Mouse (Mus musculus) megakaryocyte, embryonic 14.5 days (primary cell): ENCODE results near the gene Mapkap1.
"Not testable (repeated sequence)": the region's sequence is repeated elsewhere in the genome, so short reads cannot be mapped to it uniquely, and the experiment has no call there.

ENCODE experiments used
- FLI1 ChIP-seq: IDR thresholded peaks from 2 replicates; pipeline ENCODE4 v1.6.1; 2012; ENCODE audit warnings: low read length, inconsistent platforms, mixed read lengths
- GATA1 ChIP-seq: IDR thresholded peaks from 3 replicates; pipeline ENCODE4 v1.6.1; 2012; ENCODE audit warnings: mixed read lengths, low read length, inconsistent platforms, borderline replicate concordance

DNA sequence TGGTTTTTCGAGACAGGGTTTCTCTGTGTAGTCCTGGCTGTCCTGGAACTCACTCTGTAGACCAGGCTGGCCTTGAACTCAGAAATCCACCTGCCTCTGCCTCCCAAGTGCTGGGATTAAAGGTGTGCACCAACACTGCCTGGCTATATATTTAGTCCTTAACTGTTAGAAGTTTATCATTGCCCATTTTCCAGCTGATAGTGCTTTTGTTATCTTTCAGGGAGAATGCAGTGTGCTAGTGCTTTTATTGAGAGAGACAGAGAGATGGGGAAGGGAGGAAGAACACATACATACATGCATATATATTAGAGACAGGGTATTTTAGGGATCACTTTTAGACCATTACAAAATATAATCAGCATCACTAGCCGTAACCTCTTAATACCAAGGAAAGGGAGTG is 26.3 kb downstream of the Mapkap1 start:
- TF ChIP-seq GATA1, FLI1: not testable (repeated sequence)
